Mouse (Mus musculus) kidney, embryonic 14.5 days (tissue): Measurements from ENCODE around the gene Mmaa. TPM values are rescaled to one million over a fixed set of nuclear protein-coding genes. Genes with fewer than 3 reads are reported as not detected.

Source experiments
- ATAC-seq: fragments of 200-750 bp; cut with Nextera tagmentation; 2 replicates; pipeline ENCODE4 v1.8.0; 2017; ENCODE audit warnings: moderate number of reproducible peaks, mild to moderate bottlenecking, moderate TSS enrichment, moderate library complexity; ENCODE audit not compliant: low FRiP score, low TSS enrichment
- H3K27ac ChIP-seq: fragments of 300-500 bp; sonication (generic); 2 replicates; pipeline ENCODE4 v1.5.1; 2014; ENCODE audit warnings: low read depth, mild to moderate bottlenecking, low read length, moderate library complexity, mixed read lengths
- H3K27me3 ChIP-seq: fragments of 300-500 bp; sonication (generic); 2 replicates; pipeline ENCODE4 v1.6.1; 2014; ENCODE audit warnings: mild to moderate bottlenecking, low read length; ENCODE audit not compliant: control insufficient read depth, insufficient read depth
- H3K36me3 ChIP-seq: fragments of 300-500 bp; sonication (generic); 2 replicates; pipeline ENCODE4 v1.6.1; 2014; ENCODE audit warnings: low read length, mixed read lengths; ENCODE audit not compliant: control insufficient read depth, insufficient read depth
- H3K4me1 ChIP-seq: fragments of 300-500 bp; sonication (generic); 2 replicates; pipeline ENCODE4 v1.6.1; 2014; ENCODE audit warnings: low read length, mixed read lengths; ENCODE audit not compliant: control insufficient read depth, insufficient read depth
- H3K4me2 ChIP-seq: fragments of 300-500 bp; sonication (generic); replicated peaks from 2 replicates; pipeline ENCODE4 v1.6.1; 2014; ENCODE audit warnings: low read depth, mild to moderate bottlenecking, low read length
- H3K4me3 ChIP-seq: fragments of 300-500 bp; sonication (generic); 2 replicates; pipeline ENCODE4 v1.5.1; 2014; ENCODE audit warnings: mild to moderate bottlenecking, low read length
- H3K9ac ChIP-seq: fragments of 300-500 bp; sonication (generic); 2 replicates; pipeline ENCODE4 v1.6.1; 2014; ENCODE audit warnings: low read depth, mild to moderate bottlenecking, low read length, moderate library complexity
- H3K9me3 ChIP-seq: fragments of 300-500 bp; sonication (generic); 2 replicates; pipeline ENCODE4 v1.6.1; 2016; ENCODE audit warnings: low read length; ENCODE audit not compliant: control insufficient read depth
- WGBS: fragments of 180-500 bp; shearing (Covaris S2); extraction: QIAGEN DNeasy Blood & Tissue Kit; methylation state at CpG from one replicate; pipeline ENCODE4 v1.1.7; 2014; 5-methylcytosine and 5-hydroxymethylcytosine counted together
- polyA plus RNA-seq: library from polyadenylated mRNA; unstranded; fragments of >200 nt; fragmentation: Nextera tagmentation; extraction: Ambion mirVana; gene quantifications from 2 replicates; pipeline ENCODE4 v1.2.1, GENCODE M21; 2014

Gene Mmaa
- polyA plus RNA-seq, 1 experiment from 2014 or later = 11.6 TPM

GRCm38 (mm10) chr8:79277264-79277870 lies 17.4 kb downstream of the Mmaa start:
- WGBS = 67% methylated on average over 8 of the region's 8 CpGs
- no peak for ATAC-seq
- no peak overlapping the region for H3K4me2 ChIP-seq
- no peak overlapping the region for H3K9ac ChIP-seq
- no peak overlapping the region for H3K27ac ChIP-seq
- no peaks in the 10 kb centered on the region for H3K27me3 ChIP-seq
- H3K9me3 ChIP-seq = no peaks in the 10 kb centered on the region
- no peaks in the 10 kb centered on the region for H3K4me1 ChIP-seq
- H3K36me3 ChIP-seq = peaks cover 17% of the 10 kb centered on the region; the same call in 1 of the 2 replicates
- H3K4me3 ChIP-seq = no peak overlapping the region

- ATAC-seq = no peak
- Histone ChIP-seq H3K9ac (no peak overlapping the region), H3K4me2 (no peak overlapping the region), H3K36me3 (peaks cover 31% of the 10 kb centered on the region; the same call in 1 of the 2 replicates), H3K4me3 (no peak overlapping the region), H3K27me3 (no peaks in the 10 kb centered on the region), H3K4me1 (no peaks in the 10 kb centered on the region), H3K9me3 (no peaks in the 10 kb centered on the region), H3K27ac (no peak overlapping the region)
- whole genome bisulfite sequencing = 91% methylated on average over 10 of the region's 10 CpGs
Observed at GRCm38 (mm10) chr8:79274940-79275339, 19.8 kb downstream of the Mmaa start.

- no peak overlapping the region for H3K27ac ChIP-seq
- no peaks in the 10 kb centered on the region for H3K9me3 ChIP-seq
- H3K36me3 ChIP-seq = peaks cover 34% of the 10 kb centered on the region; the same call in 1 of the 2 replicates
- no peak for ATAC-seq
- H3K4me1 ChIP-seq = no peaks in the 10 kb centered on the region
- H3K27me3 ChIP-seq = no peaks in the 10 kb centered on the region
- no peak overlapping the region for H3K4me2 ChIP-seq
- no peak overlapping the region for H3K9ac ChIP-seq
- H3K4me3 ChIP-seq = no peak overlapping the region
- WGBS = 91% methylated on average over 6 of the region's 6 CpGs
Observed at GRCm38 (mm10) chr8:79273776-79274175, 21.0 kb downstream of the Mmaa start.

GRCm38 (mm10) chr8:79272676-79273075 lies 22.1 kb downstream of the Mmaa start:
- H3K4me1 ChIP-seq = no peaks in the 10 kb centered on the region
- 83% methylated on average over 4 of the region's 4 CpGs for WGBS
- H3K4me2 ChIP-seq = no peak overlapping the region
- no peak for ATAC-seq
- H3K27me3 ChIP-seq = no peaks in the 10 kb centered on the region
- no peak overlapping the region for H3K9ac ChIP-seq
- H3K9me3 ChIP-seq = no peaks in the 10 kb centered on the region
- H3K36me3 ChIP-seq = peaks cover 34% of the 10 kb centered on the region; the same call in 1 of the 2 replicates
- H3K4me3 ChIP-seq = no peak overlapping the region
- H3K27ac ChIP-seq = no peak overlapping the region

- Histone ChIP-seq H3K4me3 (no peak overlapping the region), H3K9me3 (no peaks in the 10 kb centered on the region), H3K27ac (no peak overlapping the region), H3K4me2 (no peak overlapping the region), H3K9ac (no peak overlapping the region), H3K27me3 (no peaks in the 10 kb centered on the region), H3K36me3 (peaks cover 29% of the 10 kb centered on the region; the same call in 1 of the 2 replicates), H3K4me1 (no peaks in the 10 kb centered on the region)
- no peak for ATAC-seq
- WGBS = 92% methylated on average over 7 of the region's 7 CpGs
Observed at GRCm38 (mm10) chr8:79268921-79269320, 25.8 kb downstream of the Mmaa start.

- Histone ChIP-seq H3K9ac (no peak overlapping the region), H3K9me3 (0 out of 2 replicates have a peak, but pooled peaks cover 3% of the 10 kb centered on the region), H3K27me3 (no peaks in the 10 kb centered on the region), H3K36me3 (no peaks in the 10 kb centered on the region; the same call in 1 of the 2 replicates), H3K27ac (no peak overlapping the region), H3K4me3 (no peak overlapping the region), H3K4me2 (no peak overlapping the region), H3K4me1 (no peaks in the 10 kb centered on the region)
- 91% methylated on average over 5 of the region's 5 CpGs for WGBS
- ATAC-seq = no peak
Observed at GRCm38 (mm10) chr8:79261920-79262319, 32.8 kb downstream of the Mmaa start.

- WGBS = 75% methylated on average over 8 of the region's 8 CpGs
- no peak overlapping the region for H3K27ac ChIP-seq
- ATAC-seq = no peak
- no peaks in the 10 kb centered on the region for H3K9me3 ChIP-seq
- H3K4me1 ChIP-seq = no peaks in the 10 kb centered on the region
- no peak overlapping the region for H3K9ac ChIP-seq
- H3K27me3 ChIP-seq = no peaks in the 10 kb centered on the region
- H3K4me3 ChIP-seq = no peak overlapping the region
- H3K36me3 ChIP-seq = no peaks in the 10 kb centered on the region
- H3K4me2 ChIP-seq = no peak overlapping the region
Observed at GRCm38 (mm10) chr8:79256076-79256705, 38.5 kb downstream of the Mmaa start.

GRCm38 (mm10) chr8:79253742-79254141 lies 41.0 kb downstream of the Mmaa start:
- Histone ChIP-seq H3K27me3 (no peaks in the 10 kb centered on the region), H3K4me1 (no peaks in the 10 kb centered on the region), H3K36me3 (no peaks in the 10 kb centered on the region), H3K4me2 (no peak overlapping the region), H3K4me3 (no peak overlapping the region), H3K27ac (no peak overlapping the region), H3K9ac (no peak overlapping the region), H3K9me3 (no peaks in the 10 kb centered on the region)
- WGBS = 89% methylated on average over 6 of the region's 6 CpGs
- ATAC-seq = no peak

GRCm38 (mm10) chr8:79248470-79248869 lies 46.3 kb downstream of the Mmaa start, which contains the start of gene 1700011L22Rik:
Gene 1700011L22Rik, minus strand, starts transcription at chr8:79248570.
- Histone ChIP-seq H3K9ac (no peak within 1 kb of the TSS), H3K9me3 (no peaks in the 10 kb centered on the region), H3K4me3 (no peak within 1 kb of the TSS), H3K4me2 (no peak within 1 kb of the TSS), H3K27ac (no peak within 1 kb of the TSS), H3K36me3 (no peaks in the 10 kb centered on the region), H3K27me3 (no peaks in the 10 kb centered on the region), H3K4me1 (no peaks in the 10 kb centered on the region)
- no peak for ATAC-seq
- 54% methylated on average over 6 of the region's 6 CpGs for WGBS
